Mouse (Mus musculus): ENCODE measurements at regions not wholly inside any gene's neighbourhood (a gene's known extent, or its start where the extent isn't known, plus 50 kb on each side); places are given as distances from the start of the nearest gene placed in this dataset.

GRCm38 (mm10) chr2:74063777-74064176 is 152.7 kb upstream of the Atp5g3 start:
- Histone ChIP-seq H3K27ac (replicated peaks in 1 of 2; ENCODE audit: control insufficient read depth in 1 of 2, insufficient read depth in 1 of 2, low read depth in 2 of 2, low read length in 2 of 2) (no peak overlapping the region), H3K4me3 (ENCODE audit: control insufficient read depth in 1 of 2, insufficient read depth in 1 of 2, low read depth in 1 of 2, low read length in 2 of 2) (no peak overlapping the region), H3K9ac (ENCODE audit: low read length) (no peak overlapping the region), H3K27me3 (ENCODE audit: control insufficient read depth, insufficient read depth, low read length) (peaks cover 12% of the 10 kb centered on the region; the same call in 1 of the 2 replicates), H3K36me3 (ENCODE audit: control insufficient read depth, insufficient read depth, low read length) (no peaks in the 10 kb centered on the region), H3K4me1 (ENCODE audit: control insufficient read depth in 2 of 2, insufficient read depth in 2 of 2, low read length in 2 of 2) (no peaks in the 10 kb centered on the region), H3K9me3 (ENCODE audit: control insufficient read depth, low read length) (no peaks in the 10 kb centered on the region), H3K4me2 (ENCODE audit: low read length) (no peak overlapping the region)
- WGBS: 84% methylated on average over 15 of the region's 15 CpGs
- ATAC-seq (ENCODE audit: insufficient number of reproducible peaks, insufficient read depth, low FRiP score, low read depth): no peak

GRCm38 (mm10) chr2:74063302-74063701 is 152.2 kb upstream of the Atp5g3 start:
- Histone ChIP-seq H3K27me3 (ENCODE audit: control insufficient read depth, insufficient read depth, low read length) (peaks cover 12% of the 10 kb centered on the region; the same call in 1 of the 2 replicates), H3K4me1 (ENCODE audit: control insufficient read depth in 2 of 2, insufficient read depth in 2 of 2, low read length in 2 of 2) (no peaks in the 10 kb centered on the region), H3K4me2 (ENCODE audit: low read length) (no peak overlapping the region), H3K9ac (ENCODE audit: low read length) (no peak overlapping the region), H3K9me3 (ENCODE audit: control insufficient read depth, low read length) (no peaks in the 10 kb centered on the region), H3K4me3 (ENCODE audit: control insufficient read depth in 1 of 2, insufficient read depth in 1 of 2, low read depth in 1 of 2, low read length in 2 of 2) (no peak overlapping the region), H3K36me3 (ENCODE audit: control insufficient read depth, insufficient read depth, low read length) (no peaks in the 10 kb centered on the region), H3K27ac (replicated peaks in 1 of 2; ENCODE audit: control insufficient read depth in 1 of 2, insufficient read depth in 1 of 2, low read depth in 2 of 2, low read length in 2 of 2) (no peak overlapping the region)
- no peak for ATAC-seq (ENCODE audit: insufficient number of reproducible peaks, insufficient read depth, low FRiP score, low read depth)
- 72% methylated on average over 4 of the region's 4 CpGs for WGBS

- 69% methylated on average over 6 of the region's 6 CpGs for WGBS
- H3K4me2 ChIP-seq (ENCODE audit: low read length): no peak overlapping the region
- no peaks in the 10 kb centered on the region for H3K4me1 ChIP-seq (ENCODE audit: control insufficient read depth in 2 of 2, insufficient read depth in 2 of 2, low read length in 2 of 2)
- no peaks in the 10 kb centered on the region for H3K9me3 ChIP-seq (ENCODE audit: control insufficient read depth, low read length)
- no peaks in the 10 kb centered on the region for H3K27me3 ChIP-seq (ENCODE audit: control insufficient read depth, insufficient read depth, low read length)
- H3K4me3 ChIP-seq (ENCODE audit: control insufficient read depth in 1 of 2, insufficient read depth in 1 of 2, low read depth in 1 of 2, low read length in 2 of 2): no peak overlapping the region
- H3K36me3 ChIP-seq (ENCODE audit: control insufficient read depth, insufficient read depth, low read length): no peaks in the 10 kb centered on the region
- no peak overlapping the region for H3K27ac ChIP-seq (replicated peaks in 1 of 2; ENCODE audit: control insufficient read depth in 1 of 2, insufficient read depth in 1 of 2, low read depth in 2 of 2, low read length in 2 of 2)
- no peak overlapping the region for H3K9ac ChIP-seq (ENCODE audit: low read length)
- no peak for ATAC-seq (ENCODE audit: insufficient number of reproducible peaks, insufficient read depth, low FRiP score, low read depth)
These were observed 131.3 kb upstream of the Atp5g3 start for GRCm38 (mm10) chr2:74042430-74042829.

GRCm38 (mm10) chr2:74039580-74039979 is 128.5 kb upstream of the Atp5g3 start:
- H3K9ac ChIP-seq (ENCODE audit: low read length): no peak overlapping the region
- no peak for ATAC-seq (ENCODE audit: insufficient number of reproducible peaks, insufficient read depth, low FRiP score, low read depth)
- WGBS: 56% methylated on average over 6 of the region's 6 CpGs
- H3K36me3 ChIP-seq (ENCODE audit: control insufficient read depth, insufficient read depth, low read length): no peaks in the 10 kb centered on the region
- no peak overlapping the region for H3K27ac ChIP-seq (replicated peaks in 1 of 2; ENCODE audit: control insufficient read depth in 1 of 2, insufficient read depth in 1 of 2, low read depth in 2 of 2, low read length in 2 of 2)
- no peaks in the 10 kb centered on the region for H3K27me3 ChIP-seq (ENCODE audit: control insufficient read depth, insufficient read depth, low read length)
- no peaks in the 10 kb centered on the region for H3K9me3 ChIP-seq (ENCODE audit: control insufficient read depth, low read length)
- no peak overlapping the region for H3K4me3 ChIP-seq (ENCODE audit: control insufficient read depth in 1 of 2, insufficient read depth in 1 of 2, low read depth in 1 of 2, low read length in 2 of 2)
- H3K4me2 ChIP-seq (ENCODE audit: low read length): no peak overlapping the region
- no peaks in the 10 kb centered on the region for H3K4me1 ChIP-seq (ENCODE audit: control insufficient read depth in 2 of 2, insufficient read depth in 2 of 2, low read length in 2 of 2)

- no peak for ATAC-seq (ENCODE audit: insufficient number of reproducible peaks, insufficient read depth, low FRiP score, low read depth)
These were observed 124.9 kb upstream of the Atp5g3 start for GRCm38 (mm10) chr2:74036043-74036442.

GRCm38 (mm10) chr2:74032177-74033021 is 121.3 kb upstream of the Atp5g3 start:
- no peaks in the 10 kb centered on the region for H3K27me3 ChIP-seq (ENCODE audit: control insufficient read depth, insufficient read depth, low read length)
- WGBS: 70% methylated on average over 11 of the region's 11 CpGs
- no peak overlapping the region for H3K9ac ChIP-seq (ENCODE audit: low read length)
- no peak for ATAC-seq (ENCODE audit: insufficient number of reproducible peaks, insufficient read depth, low FRiP score, low read depth)
- no peaks in the 10 kb centered on the region for H3K9me3 ChIP-seq (ENCODE audit: control insufficient read depth, low read length)
- no peak overlapping the region for H3K4me2 ChIP-seq (ENCODE audit: low read length)
- no peak overlapping the region for H3K4me3 ChIP-seq (ENCODE audit: control insufficient read depth in 1 of 2, insufficient read depth in 1 of 2, low read depth in 1 of 2, low read length in 2 of 2)
- H3K4me1 ChIP-seq (ENCODE audit: control insufficient read depth in 2 of 2, insufficient read depth in 2 of 2, low read length in 2 of 2): no peaks in the 10 kb centered on the region
- H3K36me3 ChIP-seq (ENCODE audit: control insufficient read depth, insufficient read depth, low read length): no peaks in the 10 kb centered on the region
- no peak overlapping the region for H3K27ac ChIP-seq (replicated peaks in 1 of 2; ENCODE audit: control insufficient read depth in 1 of 2, insufficient read depth in 1 of 2, low read depth in 2 of 2, low read length in 2 of 2)

More at GRCm38 (mm10) chr2:74036043-74036442, 124.9 kb upstream of the Atp5g3 start:
- Histone ChIP-seq H3K4me3 (ENCODE audit: control insufficient read depth in 1 of 2, insufficient read depth in 1 of 2, low read depth in 1 of 2, low read length in 2 of 2) (no peak overlapping the region), H3K9me3 (ENCODE audit: control insufficient read depth, low read length) (no peaks in the 10 kb centered on the region), H3K4me1 (ENCODE audit: control insufficient read depth in 2 of 2, insufficient read depth in 2 of 2, low read length in 2 of 2) (no peaks in the 10 kb centered on the region), H3K27ac (replicated peaks in 1 of 2; ENCODE audit: control insufficient read depth in 1 of 2, insufficient read depth in 1 of 2, low read depth in 2 of 2, low read length in 2 of 2) (no peak overlapping the region), H3K27me3 (ENCODE audit: control insufficient read depth, insufficient read depth, low read length) (no peaks in the 10 kb centered on the region), H3K9ac (ENCODE audit: low read length) (no peak overlapping the region), H3K4me2 (ENCODE audit: low read length) (no peak overlapping the region), H3K36me3 (ENCODE audit: control insufficient read depth, insufficient read depth, low read length) (no peaks in the 10 kb centered on the region)
- 91% methylated on average over 9 of the region's 9 CpGs for WGBS

GRCm38 (mm10) chr2:74029938-74030337 is 118.8 kb upstream of the Atp5g3 start:
- 47% methylated on average over 9 of the region's 9 CpGs for WGBS
- Histone ChIP-seq H3K4me1 (ENCODE audit: control insufficient read depth in 2 of 2, insufficient read depth in 2 of 2, low read length in 2 of 2) (no peaks in the 10 kb centered on the region), H3K9ac (ENCODE audit: low read length) (no peak overlapping the region), H3K27me3 (ENCODE audit: control insufficient read depth, insufficient read depth, low read length) (no peaks in the 10 kb centered on the region), H3K27ac (replicated peaks in 1 of 2; ENCODE audit: control insufficient read depth in 1 of 2, insufficient read depth in 1 of 2, low read depth in 2 of 2, low read length in 2 of 2) (no peak overlapping the region), H3K36me3 (ENCODE audit: control insufficient read depth, insufficient read depth, low read length) (no peaks in the 10 kb centered on the region), H3K9me3 (ENCODE audit: control insufficient read depth, low read length) (no peaks in the 10 kb centered on the region), H3K4me3 (ENCODE audit: control insufficient read depth in 1 of 2, insufficient read depth in 1 of 2, low read depth in 1 of 2, low read length in 2 of 2) (no peak overlapping the region), H3K4me2 (ENCODE audit: low read length) (no peak overlapping the region)
- no peak for ATAC-seq (ENCODE audit: insufficient number of reproducible peaks, insufficient read depth, low FRiP score, low read depth)

Data from heart, embryonic 14.5 days (tissue).